Comparison of ENCODE assay signal across 9 mouse cellular contexts in the genomic region with DNA sequence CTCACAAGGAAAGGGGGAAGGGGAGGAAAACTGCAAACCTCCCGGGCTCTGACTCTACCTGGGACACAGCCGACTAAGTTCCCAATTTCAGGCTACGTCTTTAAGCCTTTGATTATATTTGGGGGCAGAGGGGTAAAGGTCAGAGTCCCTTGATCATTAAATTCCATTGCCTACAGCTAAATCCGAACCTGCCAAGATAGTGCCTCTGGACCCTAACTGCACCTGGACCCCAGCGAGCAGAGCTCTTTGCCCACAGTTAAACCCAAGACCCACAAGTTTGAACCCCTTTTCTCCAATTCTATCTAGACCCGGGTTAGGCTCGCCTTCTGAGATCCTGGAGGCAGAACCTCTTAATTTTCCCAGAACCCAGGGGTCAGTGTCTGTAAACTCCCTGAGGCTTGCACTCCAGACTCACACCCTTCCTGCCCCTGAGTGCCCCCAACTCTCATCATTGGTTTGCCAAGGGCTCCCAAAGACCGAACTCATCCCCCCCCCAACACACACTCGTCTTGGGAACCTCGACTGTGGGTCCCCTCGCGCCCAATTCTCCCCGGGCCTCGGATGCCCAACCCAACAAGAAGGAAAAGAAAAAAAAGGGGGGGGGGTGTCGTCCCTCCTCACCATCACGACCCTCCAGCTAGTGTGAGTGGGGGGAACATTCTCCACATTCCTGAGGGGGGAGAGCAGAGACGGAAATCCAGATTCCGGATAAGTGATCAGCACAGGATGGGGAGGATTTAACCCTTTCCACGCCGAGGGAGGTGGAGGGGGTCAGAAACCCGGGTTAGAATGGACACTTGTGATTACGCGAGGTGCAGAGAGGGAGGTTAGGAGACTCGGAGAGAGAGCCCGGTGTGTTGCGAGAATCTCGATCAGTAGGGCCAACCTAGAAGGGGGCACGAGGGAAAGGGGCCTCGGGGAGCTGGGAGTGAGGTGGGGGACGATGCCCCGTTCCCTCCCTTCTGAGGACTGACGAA. TPM values are rescaled to one million over a fixed set of nuclear protein-coding genes. Genes with fewer than 3 reads are reported as not detected.
DNase-seq lines count a peak whose midpoint lies in the region; ATAC-seq and TF ChIP-seq lines count a peak whose summit lies in the region.
"Had no signal": no experiment of that assay in that cellular context is flagged by ENCODE, and none has a peak within 500 bp of the region (broad histone marks: within the 10 kb centered on the region; RNA-seq: fewer than 3 reads in every experiment).

No protein-coding gene starts in this region.

- no peak for ATAC-seq in G1E (ENCODE audit: extremely low read depth, insufficient number of reproducible peaks, low FRiP score, poor library complexity, severe bottlenecking)
- ATAC-seq in forebrain, embryonic 14.5 days, result peak; percentile 15
- ATAC-seq in kidney, embryonic 16.5 days (ENCODE audit: low FRiP score, low TSS enrichment), result peak; percentile 7; the same call in 1 of the 2 replicates

- peak overlapping the region; percentile 90 for H3K9ac ChIP-seq in forebrain, embryonic 14.5 days (ENCODE audit: low read length)
- H3K9ac ChIP-seq in kidney, embryonic 16.5 days (replicated peaks; ENCODE audit: low read length), result peak overlapping the region; percentile 81

- TF ChIP-seq CTCF in G1E (IDR thresholded peaks at IDR 0.05; ENCODE audit: low read depth, low read length), result no peak

- H3K9me3 ChIP-seq in G1E (replicated peaks), result no peaks in the 10 kb centered on the region
- no peaks in the 10 kb centered on the region for H3K9me3 ChIP-seq in forebrain, embryonic 14.5 days (replicated peaks; ENCODE audit: control insufficient read depth, low read length)
- H3K9me3 ChIP-seq in kidney, embryonic 16.5 days (ENCODE audit: low read length), result no peaks in the 10 kb centered on the region

- H3K4me3 ChIP-seq in G1E (ENCODE audit: low read depth, low read length), result peak overlapping the region; percentile 88
- peak overlapping the region; percentile 77 for H3K4me3 ChIP-seq in forebrain, embryonic 14.5 days (ENCODE audit: low read depth, low read length)
- H3K4me3 ChIP-seq in kidney, embryonic 16.5 days (ENCODE audit: low read length), result peak overlapping the region; percentile 72

- peaks cover 73% of the 10 kb centered on the region for H3K4me1 ChIP-seq in G1E (ENCODE audit: insufficient read depth, low read depth, low read length)
- peaks cover 20% of the 10 kb centered on the region for H3K4me1 ChIP-seq in forebrain, embryonic 14.5 days (ENCODE audit: control insufficient read depth, insufficient read depth, low read length)
- peaks cover 51% of the 10 kb centered on the region for H3K4me1 ChIP-seq in kidney, embryonic 16.5 days (ENCODE audit: insufficient read depth, low read length)

- DNase-seq in gastrocnemius, postnatal 14 days, result peak; percentile 11
- no peak for DNase-seq in gastrocnemius, adult 18-20 months (ENCODE audit: low spot score)
- DNase-seq in G1E (ENCODE audit: low spot score), result no peak
- DNase-seq in forebrain, embryonic 14.5 days (ENCODE audit: low spot score), result peak; percentile 49
- peak; percentile 79 for DNase-seq in mesoderm, embryonic 11.5 days (ENCODE audit: low read depth, low spot score)
- DNase-seq in testis, postnatal 14 days (ENCODE audit: low spot score), result peak; percentile 53
- DNase-seq in layer of hippocampus, postnatal 25 days (ENCODE audit: extremely low spot score in 1 of 2, low spot score in 1 of 2), result no peak

- peak overlapping the region; percentile 70; the same call in 1 of the 2 replicates for H3K27ac ChIP-seq in forebrain, embryonic 14.5 days (ENCODE audit: low read depth, low read length)
- peak overlapping the region; percentile 92 for H3K27ac ChIP-seq in kidney, embryonic 16.5 days (ENCODE audit: low read length)

- intact Hi-C loops in gastrocnemius, postnatal 14 days (cut with DNase I; ENCODE audit: low total_unique reads), result no loop called here

- no peaks in the 10 kb centered on the region for H3K27me3 ChIP-seq in G1E (ENCODE audit: insufficient read depth, low read length)
- H3K27me3 ChIP-seq in forebrain, embryonic 14.5 days (replicated peaks; ENCODE audit: control insufficient read depth, insufficient read depth, low read length), result no peaks in the 10 kb centered on the region
- H3K27me3 ChIP-seq in kidney, embryonic 16.5 days (ENCODE audit: insufficient read depth, low read length), result no peaks in the 10 kb centered on the region

- H3K36me3 ChIP-seq in G1E (replicated peaks), result peaks cover 31% of the 10 kb centered on the region
- H3K36me3 ChIP-seq in forebrain, embryonic 14.5 days (ENCODE audit: control insufficient read depth, insufficient read depth, low read length), result peaks cover 5% of the 10 kb centered on the region; the same call in 1 of the 2 replicates
- H3K36me3 ChIP-seq in kidney, embryonic 16.5 days (ENCODE audit: insufficient read depth, low read length), result peaks cover 6% of the 10 kb centered on the region

- under 1% methylated on average over 32 of the region's 32 CpGs for WGBS in forebrain, embryonic 14.5 days
- WGBS in kidney, embryonic 16.5 days, result under 1% methylated on average over 32 of the region's 32 CpGs

- peak overlapping the region; percentile 89 for H3K4me2 ChIP-seq in forebrain, embryonic 14.5 days (ENCODE audit: low read length)
- H3K4me2 ChIP-seq in kidney, embryonic 16.5 days (replicated peaks; ENCODE audit: low read depth, low read length), result peak overlapping the region; percentile 87

RNA-seq across cellular contexts. Expression of a gene that starts 1.8 kb away (rescaled TPM):
- total RNA-seq in gastrocnemius, postnatal 14 days (2021), result 10 to 100 TPM in 1 of 2 experiments, 1 to 10 TPM in 1; 9.8 to 12.9 TPM
- total RNA-seq in gastrocnemius, adult 18-20 months (2021), result 1 to 10 TPM in 1 of 2 experiments, under 1 TPM in 1; 0.64 to 2.0 TPM
- total RNA-seq in G1E (2014; fragmentation: Nextera tagmentation), result 14.2 and 17.2 TPM in 2 replicates
- 9.7 and 11.4 TPM in 2 replicates for total RNA-seq in G1E (2017)
- polyA plus RNA-seq in G1E (2012), result 34.9 and 35.8 TPM in 2 replicates
- polyA plus RNA-seq in forebrain, embryonic 14.5 days (2014; fragmentation: Nextera tagmentation; extraction: Ambion mirVana), result 33.0 and 39.7 TPM in 2 replicates
- polyA plus RNA-seq in kidney, embryonic 16.5 days (2015; fragmentation: Nextera tagmentation; extraction: Ambion mirVana), result 150 and 157 TPM in 2 replicates
- total RNA-seq in layer of hippocampus, postnatal 25 days (2021), result 1 to 10 TPM; 7.9 to 9.1 TPM

RNA-seq across cellular contexts. Expression of a gene that starts 22.3 kb away (rescaled TPM):
- total RNA-seq in gastrocnemius, postnatal 14 days (2021), result 10 to 100 TPM; 48.5 to 51.9 TPM
- 10 to 100 TPM; 17.4 to 28.5 TPM for total RNA-seq in gastrocnemius, adult 18-20 months (2021)
- total RNA-seq in G1E (2014; fragmentation: Nextera tagmentation), result not detected in 2 replicates
- total RNA-seq in G1E (2017), result 0.05 TPM in 1 of 2 replicates, not detected in the other
- polyA plus RNA-seq in G1E (2012), result not detected in 2 replicates
- polyA plus RNA-seq in forebrain, embryonic 14.5 days (2014; fragmentation: Nextera tagmentation; extraction: Ambion mirVana), result 5.8 and 7.6 TPM in 2 replicates
- 280 and 309 TPM in 2 replicates for polyA plus RNA-seq in kidney, embryonic 16.5 days (2015; fragmentation: Nextera tagmentation; extraction: Ambion mirVana)
- total RNA-seq in layer of hippocampus, postnatal 25 days (2021), result 10 to 100 TPM in 1 of 2 experiments, 1 to 10 TPM in 1; 8.7 to 11.4 TPM

RNA-seq across cellular contexts. Expression of a gene that starts 33.3 kb away (rescaled TPM):
- 10 to 100 TPM; 52.9 to 55.7 TPM for total RNA-seq in gastrocnemius, postnatal 14 days (2021)
- total RNA-seq in gastrocnemius, adult 18-20 months (2021), result 10 to 100 TPM; 40.8 to 44.0 TPM
- total RNA-seq in G1E (2014; fragmentation: Nextera tagmentation) (75.6 and 88.4 TPM in 2 replicates), G1E (2017) (49.1 and 56.9 TPM in 2 replicates)
- 377 and 386 TPM in 2 replicates for polyA plus RNA-seq in G1E (2012)
- polyA plus RNA-seq in forebrain, embryonic 14.5 days (2014; fragmentation: Nextera tagmentation; extraction: Ambion mirVana), result 86.3 and 109 TPM in 2 replicates
- polyA plus RNA-seq in kidney, embryonic 16.5 days (2015; fragmentation: Nextera tagmentation; extraction: Ambion mirVana), result 136 and 153 TPM in 2 replicates
- total RNA-seq in layer of hippocampus, postnatal 25 days (2021), result 100 to 1,000 TPM; 109 TPM

RNA-seq across cellular contexts. Expression of a gene that starts 48.1 kb away (rescaled TPM):
- not detected for total RNA-seq in gastrocnemius, postnatal 14 days (2021)
- total RNA-seq in gastrocnemius, adult 18-20 months (2021), result not detected
- not detected in 2 replicates for total RNA-seq in G1E (2014; fragmentation: Nextera tagmentation)
- not detected in 2 replicates for total RNA-seq in G1E (2017)
- not detected in 2 replicates for polyA plus RNA-seq in G1E (2012)
- polyA plus RNA-seq in forebrain, embryonic 14.5 days (2014; fragmentation: Nextera tagmentation; extraction: Ambion mirVana), result not detected in 2 replicates
- 9.4 and 12.2 TPM in 2 replicates for polyA plus RNA-seq in kidney, embryonic 16.5 days (2015; fragmentation: Nextera tagmentation; extraction: Ambion mirVana)
- total RNA-seq in layer of hippocampus, postnatal 25 days (2021), result not detected
- total RNA-seq: hematopoietic stem cell, adult 5-6 weeks had no signal

RNA-seq across cellular contexts. Expression of a gene that starts 49.5 kb away (rescaled TPM):
- 10 to 100 TPM; 56.6 to 84.2 TPM for total RNA-seq in gastrocnemius, postnatal 14 days (2021)
- 10 to 100 TPM; 59.5 to 87.1 TPM for total RNA-seq in gastrocnemius, adult 18-20 months (2021)
- total RNA-seq in G1E (2014; fragmentation: Nextera tagmentation) (7.4 and 8.1 TPM in 2 replicates), G1E (2017) (19.9 TPM in 2 replicates)
- 28.6 and 28.7 TPM in 2 replicates for polyA plus RNA-seq in G1E (2012)
- 261 and 304 TPM in 2 replicates for polyA plus RNA-seq in forebrain, embryonic 14.5 days (2014; fragmentation: Nextera tagmentation; extraction: Ambion mirVana)
- 291 and 312 TPM in 2 replicates for polyA plus RNA-seq in kidney, embryonic 16.5 days (2015; fragmentation: Nextera tagmentation; extraction: Ambion mirVana)
- total RNA-seq in layer of hippocampus, postnatal 25 days (2021), result 1,000 to 10,000 TPM; 2,615 to 2,768 TPM

Comparison
In these comparisons a context has a peak if more than half of its experiments do, and no peak if none do; other contexts are left out.
1. DNase-seq: peak in gastrocnemius, postnatal 14 days (single experiment), forebrain, embryonic 14.5 days (single experiment), mesoderm, embryonic 11.5 days (single experiment) and testis, postnatal 14 days (single experiment); none in gastrocnemius, adult 18-20 months (single experiment), G1E (single experiment) and layer of hippocampus, postnatal 25 days (0 of 2).
2. RNA of a gene that starts 22.3 kb away (total RNA-seq): 48.5 to 51.9 TPM in gastrocnemius, postnatal 14 days, 17.4 to 28.5 TPM in gastrocnemius, adult 18-20 months and 8.7 to 11.4 TPM in layer of hippocampus, postnatal 25 days; 0.05 TPM in G1E; every median in the first group is over 4 times any median in the second.
3. Peak in every context shown above with its lines, with median percentiles within 50 percentile points of each other: H3K4me3 ChIP-seq.